Mouse (Mus musculus) kidney, adult 18-20 months (tissue): ENCODE measurements at regions not wholly inside any gene's neighbourhood (a gene's known extent, or its start where the extent isn't known, plus 50 kb on each side); places are given as distances from the start of the nearest gene placed in this dataset.
A peak's percentile ranks its signal among the peaks of the same experiment; 100 is the strongest.

Experiments
- DNase-seq: peaks from one replicate; pipeline ENCODE4 v3.0.0; 2021

DNA sequence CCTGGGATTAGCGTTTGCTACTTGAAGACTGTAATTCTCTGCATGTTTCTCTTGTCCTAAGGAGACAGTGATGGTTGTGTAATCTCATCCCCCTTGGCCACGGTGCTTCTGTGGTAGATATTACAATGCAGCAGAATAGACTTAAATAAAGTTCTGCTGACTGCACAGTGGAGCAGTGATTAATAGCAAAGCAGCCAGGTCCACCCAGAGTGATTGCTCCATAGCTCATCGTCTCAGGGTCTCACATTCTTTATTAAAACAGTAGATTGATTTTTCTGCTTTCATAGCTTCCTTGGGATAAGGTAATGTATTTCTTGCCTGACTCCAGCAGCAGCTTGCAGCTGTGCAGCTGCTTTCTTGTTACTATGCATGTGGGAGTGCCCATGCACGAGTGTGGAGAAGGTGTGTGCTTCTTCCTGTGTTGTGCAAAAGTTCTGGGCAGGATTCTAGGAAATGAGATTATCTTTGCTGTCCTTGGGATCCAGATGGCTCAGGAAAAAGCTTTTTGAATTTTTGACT is 169.9 kb upstream of the Plppr1 start:
- DNase-seq, result no peak

DNA sequence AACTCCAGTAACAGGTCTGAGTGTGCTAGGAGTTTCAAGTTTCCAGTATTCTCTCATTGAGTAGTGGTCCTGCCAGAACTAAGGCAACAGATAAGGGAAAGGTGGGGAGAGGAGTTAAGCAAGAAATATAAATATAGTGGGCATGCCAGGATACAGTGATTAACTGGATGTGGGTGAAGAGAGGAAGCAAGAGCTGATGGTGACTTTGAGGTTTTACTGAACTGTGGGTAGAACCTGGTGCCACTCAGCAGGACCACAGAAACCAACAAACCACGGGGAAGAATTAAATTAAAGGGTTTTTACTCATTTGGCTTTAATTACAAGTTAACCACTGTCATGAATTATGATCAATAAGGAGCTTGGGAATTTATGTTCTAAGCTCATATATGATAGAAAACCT is 154.5 kb upstream of the Plppr1 start:
- no peak for DNase-seq

DNA sequence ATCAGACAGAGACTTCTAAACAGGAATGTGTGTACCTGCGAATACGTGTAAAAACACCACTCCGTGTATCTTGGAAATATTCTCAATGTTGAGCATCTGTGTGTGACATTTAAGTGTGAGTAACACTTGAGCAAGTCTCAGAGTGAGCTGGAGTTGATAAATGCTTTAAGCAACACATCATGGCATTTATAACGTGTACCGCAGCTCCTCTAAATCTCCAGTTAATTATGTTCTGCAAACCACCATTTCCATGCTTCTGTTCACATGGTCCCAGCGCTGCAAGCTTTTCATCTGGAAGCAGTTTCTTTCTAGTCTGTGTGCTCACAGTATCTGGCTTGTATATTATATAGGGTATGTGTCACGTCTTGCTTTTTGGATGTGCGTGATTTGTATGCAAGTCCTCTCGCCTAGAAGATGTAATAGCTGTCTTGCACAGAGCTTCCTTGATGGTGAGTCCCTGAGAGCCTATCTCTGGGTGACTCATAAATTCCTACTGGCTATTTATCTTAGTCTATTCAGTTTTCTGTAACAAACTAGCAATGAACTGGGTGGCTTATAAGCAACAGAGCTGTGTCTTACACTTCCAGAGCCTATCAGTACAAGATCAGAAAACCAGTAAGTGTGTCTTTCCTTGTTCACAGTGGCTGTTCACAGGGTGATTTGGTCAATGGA is 153.7 kb upstream of the Plppr1 start:
- no peak for DNase-seq

DNA sequence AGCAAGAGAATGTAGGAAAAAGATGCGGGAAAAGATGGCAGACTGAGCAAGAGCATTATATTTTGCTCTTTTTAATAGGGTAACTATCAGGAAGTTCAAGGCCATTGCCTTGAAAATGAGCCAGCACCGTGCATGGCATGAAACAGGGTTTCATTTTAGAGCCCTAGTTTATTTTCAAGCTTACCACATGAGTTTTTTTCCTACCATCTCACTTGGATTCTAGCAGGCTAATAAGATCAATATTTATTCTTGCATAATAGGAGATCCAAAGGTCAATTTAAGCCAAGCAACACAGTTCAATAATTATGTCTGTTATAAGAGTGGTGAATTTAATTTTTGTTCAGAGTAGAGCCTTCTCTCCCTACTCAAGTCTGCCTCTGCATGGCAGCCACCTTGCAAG is 149.9 kb upstream of the Plppr1 start:
- no peak for DNase-seq

DNA sequence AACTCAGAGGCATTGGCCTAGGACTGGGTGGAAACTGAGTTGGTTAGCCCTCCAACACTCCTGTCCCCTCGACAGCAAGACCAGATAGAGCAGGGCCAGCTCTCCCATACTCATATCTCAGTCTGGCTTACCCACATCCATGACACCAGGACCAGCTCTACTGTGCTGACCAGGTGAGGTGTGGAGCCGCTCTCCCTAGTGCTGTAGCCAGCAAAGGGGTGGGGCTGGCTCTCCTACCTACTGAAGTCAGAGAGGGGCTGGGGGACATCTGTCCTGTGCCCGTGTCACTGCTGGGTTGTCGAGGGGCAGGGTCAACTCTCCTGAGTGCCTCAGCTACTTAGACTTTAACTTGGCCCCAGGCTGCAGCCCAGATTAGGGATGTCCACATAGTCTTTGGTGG is 145.8 kb upstream of the Plppr1 start:
- DNase-seq, result no peak

DNA sequence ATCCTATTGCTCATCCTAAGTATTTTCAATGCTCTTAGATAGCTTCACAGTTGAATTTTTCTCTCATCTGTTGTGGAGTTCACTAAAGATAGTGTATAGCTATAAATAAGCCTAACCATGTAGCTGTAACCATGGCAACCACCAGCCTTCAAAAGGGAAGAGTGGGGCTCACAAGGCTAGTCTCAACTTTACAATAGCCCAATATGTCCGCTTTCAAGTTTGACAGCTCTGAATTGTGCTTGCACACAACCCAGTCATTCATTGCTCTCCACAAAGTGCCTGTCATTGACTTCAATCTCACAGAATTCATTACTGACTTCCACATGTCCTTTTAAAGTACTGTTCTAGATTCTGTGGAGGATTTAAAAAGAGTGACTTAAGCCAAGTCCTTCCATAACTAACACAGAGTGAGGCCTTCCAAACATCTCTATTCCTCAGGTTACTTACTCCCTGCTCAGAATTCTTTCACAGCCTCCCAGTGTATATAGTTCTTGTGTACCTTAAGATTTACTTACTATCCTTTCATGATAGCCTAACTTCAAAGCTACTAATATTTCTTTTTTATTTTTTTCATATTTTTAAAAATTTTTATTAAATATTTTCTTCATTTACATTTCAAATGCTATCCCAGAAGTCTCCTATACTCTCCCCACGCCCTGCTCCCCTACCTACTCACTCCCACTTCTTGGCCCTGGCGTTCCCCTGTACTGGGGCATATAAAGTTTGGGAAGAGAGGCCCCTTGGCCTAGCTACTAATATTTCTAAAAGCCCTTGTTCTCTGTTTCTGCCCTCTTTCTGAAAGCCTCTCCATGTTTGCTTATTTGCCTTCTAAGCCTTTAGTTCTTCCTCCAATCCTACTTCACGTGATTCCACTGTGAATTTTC is 134.3 kb upstream of the Plppr1 start:
- no peak for DNase-seq

DNA sequence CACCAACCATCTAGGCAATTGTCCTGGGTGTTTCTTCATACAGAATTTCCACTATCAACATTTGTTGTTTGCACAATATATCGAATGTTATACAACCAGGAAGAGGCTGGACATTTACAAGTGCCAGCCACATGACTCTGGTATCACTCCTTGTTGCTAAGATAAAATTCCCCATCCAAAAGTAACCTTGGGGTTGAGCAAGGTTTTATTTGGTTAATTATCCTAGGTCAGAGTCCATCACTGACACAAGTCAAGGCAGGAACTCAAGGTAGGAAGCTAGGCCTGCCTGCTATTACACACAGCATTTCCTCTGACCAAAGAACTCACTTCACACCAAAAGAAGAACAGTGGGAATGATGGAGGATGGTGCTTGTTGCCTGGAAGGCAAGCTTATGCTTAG is 120.7 kb upstream of the Plppr1 start:
- DNase-seq, result no peak

DNA sequence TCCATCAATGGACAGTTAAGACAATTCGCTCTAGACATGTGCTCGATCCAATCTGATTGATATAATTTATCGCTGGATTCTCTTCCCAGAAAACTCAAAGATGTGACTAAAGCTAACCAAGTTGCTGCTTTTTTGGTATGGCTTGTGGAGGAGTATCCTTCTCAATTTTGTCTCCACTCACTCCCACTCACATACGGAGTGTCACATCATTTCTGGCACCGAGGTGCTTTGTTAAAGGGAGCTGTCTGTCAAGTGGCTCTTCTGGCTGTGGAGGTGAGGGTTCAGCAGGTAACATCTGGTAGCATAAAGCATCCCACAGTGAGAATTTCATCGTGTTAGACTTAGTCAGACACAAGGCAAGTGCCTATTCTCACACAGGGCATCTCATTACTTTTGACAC is 120.2 kb upstream of the Plppr1 start:
- DNase-seq, result no peak

DNA sequence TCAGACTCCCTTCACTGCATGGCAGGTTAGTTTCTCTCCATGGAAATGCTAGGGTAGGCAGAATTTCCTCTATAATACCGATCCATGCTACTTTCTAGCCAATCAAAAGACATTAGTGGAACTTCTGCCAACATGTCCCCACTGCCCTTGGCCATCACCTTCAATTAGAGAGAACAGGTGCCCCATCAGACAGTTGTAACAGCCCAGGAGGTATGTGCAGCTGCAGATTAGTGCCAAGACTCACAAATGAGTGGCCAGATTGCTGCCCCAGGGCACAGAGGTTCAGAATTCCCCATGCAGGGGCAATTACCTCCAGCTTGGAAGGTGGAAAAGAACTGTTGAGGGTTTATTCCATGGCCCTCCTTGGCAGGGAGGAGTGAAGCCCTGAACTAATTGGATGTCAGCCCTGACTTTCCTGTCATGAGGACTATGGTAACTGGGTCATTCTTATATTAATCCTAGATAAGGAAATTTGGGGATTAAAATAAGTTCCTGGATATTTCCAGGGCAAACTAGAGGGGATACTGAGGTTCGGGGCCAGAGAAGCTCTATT is 113.7 kb upstream of the Plppr1 start:
- DNase-seq, result no peak

DNA sequence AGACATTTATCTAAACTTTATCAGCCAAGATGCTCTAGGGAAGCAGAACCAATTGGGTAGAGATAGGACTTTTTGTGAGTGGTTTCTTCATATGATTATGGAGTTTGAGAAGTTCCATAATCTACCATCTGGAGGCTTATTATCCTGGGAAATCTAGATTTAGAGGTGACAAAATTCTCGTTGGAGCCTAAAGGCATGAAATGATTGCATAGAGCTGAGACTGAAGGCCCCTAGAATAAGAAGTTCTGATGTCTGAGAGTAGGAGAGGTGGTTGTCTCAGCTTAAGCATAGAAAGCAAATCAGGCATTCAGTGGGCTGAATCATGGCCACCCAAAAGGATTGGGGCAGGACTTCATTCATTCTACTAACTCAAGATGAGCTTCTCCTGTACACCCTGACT is 106.1 kb upstream of the Plppr1 start:
- DNase-seq, result no peak

DNA sequence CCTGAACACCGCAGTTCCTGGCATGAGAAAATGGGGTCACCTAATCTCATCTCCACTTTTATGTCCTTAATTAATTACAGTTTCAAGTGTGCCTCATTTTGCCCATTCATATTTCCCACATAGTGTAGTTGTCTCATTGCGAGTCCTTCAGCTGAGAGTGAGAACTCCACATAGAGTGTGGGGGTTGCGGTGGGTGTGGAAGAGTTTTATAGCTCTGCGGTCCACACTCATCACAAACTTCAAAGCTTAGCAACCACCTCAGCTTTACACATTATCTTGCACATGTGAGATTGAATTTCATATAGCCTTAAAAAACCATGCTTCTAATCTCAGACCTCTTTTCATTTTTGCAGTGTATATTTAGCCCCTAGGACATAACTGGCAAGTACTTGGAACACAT is 83.3 kb upstream of the Plppr1 start:
- DNase-seq, result no peak

DNA sequence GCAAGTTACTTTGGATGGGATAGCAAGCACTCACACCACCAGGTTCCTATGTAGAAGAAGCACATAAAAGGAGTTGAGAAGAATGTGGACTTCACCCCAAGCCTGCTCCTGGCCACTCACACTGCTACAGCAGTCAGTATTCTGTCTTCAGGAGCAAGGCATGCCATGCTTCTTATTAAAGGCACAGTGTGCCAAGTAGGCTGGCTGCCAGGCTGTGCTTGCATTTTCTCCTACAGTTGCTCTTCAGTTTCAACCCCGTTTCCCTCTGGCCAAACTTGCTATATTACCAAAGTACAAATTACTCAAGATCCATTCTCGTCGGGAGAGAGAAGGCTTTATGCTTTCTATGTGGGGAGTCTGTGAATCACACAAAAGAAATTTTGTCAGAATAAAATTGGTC is 67.1 kb upstream of the Plppr1 start:
- DNase-seq, result peak; percentile 45
